20 mouse cellular contexts compared by ENCODE assay signal in genomic region chr12:46248402-46249018, GRCm38 (mm10).
DNase-seq lines count a peak whose midpoint lies in the region; ATAC-seq and TF ChIP-seq lines count a peak whose summit lies in the region.
"Had no signal": no experiment of that assay in that cellular context is flagged by ENCODE, and none has a peak within 500 bp of the region (broad histone marks: within the 10 kb centered on the region; RNA-seq: fewer than 3 reads in every experiment).

No protein-coding gene starts in this region.

- H3K36me3 ChIP-seq in forebrain, embryonic 15.5 days: no peaks in the 10 kb centered on the region
- H3K36me3 ChIP-seq in forebrain, embryonic 11.5 days (ENCODE audit: control insufficient read depth, insufficient read depth, low read length): no peaks in the 10 kb centered on the region
- no peaks in the 10 kb centered on the region for H3K36me3 ChIP-seq in midbrain, postnatal 0 days (ENCODE audit: insufficient read depth, low read length)
- H3K36me3 ChIP-seq: embryonic facial prominence, embryonic 12.5 days; heart, embryonic 13.5 days had no signal

- 29% methylated on average over 1 of the region's 1 CpGs for whole genome bisulfite sequencing in forebrain, embryonic 15.5 days
- WGBS in forebrain, embryonic 11.5 days: 81% methylated on average over 1 of the region's 1 CpGs
- WGBS in midbrain, postnatal 0 days: 43% methylated on average over 1 of the region's 1 CpGs

- ATAC-seq in forebrain, embryonic 15.5 days (replicated peaks): peak; percentile 93
- ATAC-seq in forebrain, embryonic 11.5 days (replicated peaks; ENCODE audit: low FRiP score): no peak
- no peak for ATAC-seq in midbrain, postnatal 0 days (ENCODE audit: low FRiP score)
- ATAC-seq: activated CD4-positive, CD25-positive, alpha-beta regulatory T cell, adult 4 months; Patski had no signal

- no peak for TF ChIP-seq CTCF in midbrain, postnatal 0 days (IDR thresholded peaks at IDR 0.05)

- H3K27ac ChIP-seq in forebrain, embryonic 15.5 days (replicated peaks): peak overlapping the region; percentile 48; the same call in 1 of the 2 replicates
- no peak overlapping the region for H3K27ac ChIP-seq in forebrain, embryonic 11.5 days (ENCODE audit: low read depth, low read length)
- H3K27ac ChIP-seq in midbrain, postnatal 0 days (ENCODE audit: low read depth, low read length): no peak overlapping the region
- H3K27ac ChIP-seq: embryonic facial prominence, embryonic 12.5 days; gastrocnemius, adult 2 months; heart, embryonic 13.5 days had no signal

- no peak overlapping the region for H3K9ac ChIP-seq in forebrain, embryonic 15.5 days (replicated peaks)
- H3K9ac ChIP-seq in forebrain, embryonic 11.5 days (ENCODE audit: low read length): no peak overlapping the region
- H3K9ac ChIP-seq in midbrain, postnatal 0 days (replicated peaks; ENCODE audit: low read length, poor library complexity, severe bottlenecking): no peak overlapping the region
- H3K9ac ChIP-seq: embryonic facial prominence, embryonic 12.5 days; heart, embryonic 13.5 days had no signal

- H3K4me1 ChIP-seq in forebrain, embryonic 15.5 days: peaks cover 13% of the 10 kb centered on the region
- no peaks in the 10 kb centered on the region for H3K4me1 ChIP-seq in forebrain, embryonic 11.5 days (replicated peaks; ENCODE audit: control insufficient read depth, insufficient read depth, low read length)
- no peaks in the 10 kb centered on the region for H3K4me1 ChIP-seq in midbrain, postnatal 0 days (ENCODE audit: insufficient read depth, low read length)
- H3K4me1 ChIP-seq: embryonic facial prominence, embryonic 12.5 days; heart, embryonic 13.5 days had no signal

- DNase-seq in forebrain, embryonic 11.5 days (ENCODE audit: low spot score): no peak
- DNase-seq in right cerebral cortex, postnatal 10 days (ENCODE audit: low spot score in 2 of 2): peak; percentile 23 to 29
- no peak for DNase-seq in right cerebral cortex, postnatal 14 days
- DNase-seq in layer of hippocampus, adult 9-11 months: peak; percentile 2
- peak; percentile 28 for DNase-seq in midbrain, postnatal 0 days (ENCODE audit: low spot score)
- no peak for DNase-seq in thymus, postnatal 25 days
- no peak for DNase-seq in thymus, adult 18-20 months
- DNase-seq: adrenal gland, postnatal 14 days; cerebellum, postnatal 25 days; gastrocnemius, adult 2 months; heart, postnatal 4 days; kidney, adult 2 months; liver; lung, adult 18-20 months; lung, postnatal 36 days had no signal

- H3K27me3 ChIP-seq in forebrain, embryonic 15.5 days: peaks cover 2% of the 10 kb centered on the region; the same call in 1 of the 2 replicates
- no peaks in the 10 kb centered on the region for H3K27me3 ChIP-seq in forebrain, embryonic 11.5 days (ENCODE audit: control insufficient read depth, insufficient read depth, low read length)
- H3K27me3 ChIP-seq in midbrain, postnatal 0 days (ENCODE audit: insufficient read depth, low read length): no peaks in the 10 kb centered on the region
- H3K27me3 ChIP-seq: embryonic facial prominence, embryonic 12.5 days; heart, embryonic 13.5 days; Patski had no signal

- no peaks in the 10 kb centered on the region for H3K9me3 ChIP-seq in forebrain, embryonic 15.5 days
- no peaks in the 10 kb centered on the region for H3K9me3 ChIP-seq in forebrain, embryonic 11.5 days (ENCODE audit: control insufficient read depth, low read length)
- no peaks in the 10 kb centered on the region for H3K9me3 ChIP-seq in midbrain, postnatal 0 days (ENCODE audit: low read length)
- H3K9me3 ChIP-seq: embryonic facial prominence, embryonic 12.5 days; heart, embryonic 13.5 days had no signal

- H3K4me3 ChIP-seq in forebrain, embryonic 15.5 days: no peak overlapping the region
- H3K4me3 ChIP-seq in forebrain, embryonic 11.5 days (ENCODE audit: low read depth, low read length): no peak overlapping the region
- no peak overlapping the region for H3K4me3 ChIP-seq in midbrain, postnatal 0 days (ENCODE audit: low read depth, low read length)
- H3K4me3 ChIP-seq: embryonic facial prominence, embryonic 12.5 days; gastrocnemius, adult 2 months; heart, embryonic 13.5 days had no signal

- no peak overlapping the region for H3K4me2 ChIP-seq in forebrain, embryonic 15.5 days (replicated peaks)
- H3K4me2 ChIP-seq in forebrain, embryonic 11.5 days (ENCODE audit: low read depth, low read length, severe bottlenecking): no peak overlapping the region
- no peak overlapping the region for H3K4me2 ChIP-seq in midbrain, postnatal 0 days (ENCODE audit: low read depth, low read length, poor library complexity, severe bottlenecking)
- H3K4me2 ChIP-seq: embryonic facial prominence, embryonic 12.5 days; heart, embryonic 13.5 days had no signal

Comparison
In these comparisons a context has a peak if more than half of its experiments do, and no peak if none do; other contexts are left out.
1. DNase-seq: peak in right cerebral cortex, postnatal 10 days (2 of 2), layer of hippocampus, adult 9-11 months (single experiment) and midbrain, postnatal 0 days (single experiment); none in forebrain, embryonic 11.5 days (single experiment), right cerebral cortex, postnatal 14 days (single experiment), thymus, postnatal 25 days (single experiment) and thymus, adult 18-20 months (0 of 2).